Mouse (Mus musculus) midbrain, embryonic 10.5 days (tissue): ENCODE results near the gene C4bp. TPM values are rescaled to one million over a fixed set of nuclear protein-coding genes. Genes with fewer than 3 reads are reported as not detected.

Source experiments
- DNase-seq: peaks from one replicate; pipeline ENCODE4 v3.0.0-alpha.2; 2017; ENCODE audit warnings: low spot score
- H3K27ac ChIP-seq: fragments of 300-500 bp; sonication (generic); replicated peaks from 2 replicates; pipeline ENCODE4 v1.5.1; 2016; ENCODE audit warnings: mild to moderate bottlenecking
- H3K27me3 ChIP-seq: fragments of 300-500 bp; sonication (generic); 2 replicates; pipeline ENCODE4 v1.6.1; 2016; ENCODE audit warnings: low read depth, mild to moderate bottlenecking; ENCODE audit not compliant: poor library complexity, severe bottlenecking
- H3K36me3 ChIP-seq: fragments of 300-500 bp; sonication (generic); 2 replicates; pipeline ENCODE4 v1.6.1; 2016; ENCODE audit warnings: mild to moderate bottlenecking, moderate library complexity
- H3K4me1 ChIP-seq: fragments of 300-500 bp; sonication (generic); 2 replicates; pipeline ENCODE4 v1.6.1; 2016
- H3K4me3 ChIP-seq: fragments of 300-500 bp; sonication (generic); 2 replicates; pipeline ENCODE4 v1.5.1; 2016; ENCODE audit warnings: mild to moderate bottlenecking, moderate library complexity
- H3K9me3 ChIP-seq: fragments of 300-500 bp; sonication (generic); replicated peaks from 2 replicates; pipeline ENCODE4 v1.6.1; 2016; ENCODE audit warnings: mild to moderate bottlenecking
- WGBS: fragments of 180-500 bp; shearing (Covaris S2); methylation state at CpG from one replicate; pipeline ENCODE4 v1.1.7; 2016; 5-methylcytosine and 5-hydroxymethylcytosine counted together
- polyA plus RNA-seq: library from polyadenylated mRNA; unstranded; fragments of >200 nt; fragmentation: Nextera tagmentation; extraction: Ambion mirVana; gene quantifications from 2 replicates; pipeline ENCODE4 v1.2.1, GENCODE M21; 2016

The C4bp gene
- polyA plus RNA-seq, 1 experiment from 2014 or later: not detected

GRCm38 (mm10) chr1:130640967-130641366 is 20.5 kb downstream of the C4bp start:
- Histone ChIP-seq H3K27ac (no peak overlapping the region), H3K4me3 (no peak overlapping the region), H3K36me3 (no peaks in the 10 kb centered on the region), H3K9me3 (no peaks in the 10 kb centered on the region), H3K27me3 (no peaks in the 10 kb centered on the region), H3K4me1 (peaks cover 4% of the 10 kb centered on the region; the same call in 1 of the 2 replicates)
- no peak for DNase-seq

GRCm38 (mm10) chr1:130633761-130634410 is 27.5 kb downstream of the C4bp start:
- Histone ChIP-seq H3K9me3 (no peaks in the 10 kb centered on the region), H3K27me3 (no peaks in the 10 kb centered on the region), H3K36me3 (no peaks in the 10 kb centered on the region), H3K27ac (no peak overlapping the region), H3K4me3 (no peak overlapping the region), H3K4me1 (no peaks in the 10 kb centered on the region)
- 35% methylated on average over 16 of the region's 16 CpGs for WGBS
- DNase-seq: peak; percentile 70

DNA sequence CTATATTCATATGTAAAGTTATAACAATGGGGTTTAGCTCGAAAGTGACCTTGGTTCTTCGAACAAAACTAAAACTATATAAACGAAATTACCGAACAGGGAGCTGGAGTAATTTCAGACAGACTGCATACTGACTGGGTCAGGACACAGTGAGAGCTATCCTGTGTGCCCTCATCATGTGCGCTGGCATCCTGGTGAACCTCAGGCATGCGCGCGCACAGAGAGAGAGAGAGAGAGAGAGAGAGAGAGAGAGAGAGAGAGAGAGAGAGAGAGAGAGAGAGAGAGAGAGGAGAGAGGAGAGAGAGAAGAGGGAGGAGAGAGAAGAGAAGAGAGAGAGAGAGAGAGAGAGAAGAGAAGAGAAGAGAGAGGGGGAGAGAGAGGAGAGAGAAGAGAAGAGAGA is 28.1 kb downstream of the C4bp start:
- no peaks in the 10 kb centered on the region for H3K9me3 ChIP-seq
- H3K27ac ChIP-seq: no peak overlapping the region
- DNase-seq: no peak
- no peak overlapping the region for H3K4me3 ChIP-seq
- H3K4me1 ChIP-seq: no peaks in the 10 kb centered on the region
- H3K27me3 ChIP-seq: no peaks in the 10 kb centered on the region
- no peaks in the 10 kb centered on the region for H3K36me3 ChIP-seq
- WGBS: 92% methylated on average over 8 of the region's 8 CpGs

DNA sequence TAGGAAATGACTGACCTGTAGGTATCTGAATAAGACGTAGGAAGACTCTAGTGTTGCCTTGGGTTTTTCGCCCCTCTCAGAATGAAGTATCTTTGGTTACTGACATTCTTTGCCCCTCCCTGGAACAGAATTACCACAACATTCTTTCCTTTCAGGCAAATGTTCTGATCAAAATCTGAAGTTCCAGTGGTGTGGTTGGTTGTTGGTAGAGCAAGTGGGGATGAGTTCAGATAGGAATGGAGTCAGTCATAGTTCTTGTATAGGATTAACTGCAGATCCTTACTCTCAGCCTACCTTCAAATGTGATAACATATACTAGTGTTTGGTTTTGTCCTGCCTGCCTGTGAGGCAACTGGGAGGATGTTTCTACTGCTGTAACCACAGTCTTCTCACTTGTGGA is 31.9 kb downstream of the C4bp start, which contains the start of gene Zp3r:
Zp3r (minus strand) TSS at position 101 of the 400 bp plus-strand sequence.
- H3K27me3 ChIP-seq: no peaks in the 10 kb centered on the region
- DNase-seq: no peak
- no peak within 1 kb of the TSS for H3K4me3 ChIP-seq
- H3K4me1 ChIP-seq: no peaks in the 10 kb centered on the region
- 95% methylated on average over 2 of the region's 2 CpGs for WGBS
- H3K27ac ChIP-seq: no peak within 1 kb of the TSS
- no peaks in the 10 kb centered on the region for H3K36me3 ChIP-seq
- H3K9me3 ChIP-seq: no peaks in the 10 kb centered on the region

- Histone ChIP-seq H3K27ac (no peak overlapping the region), H3K4me3 (no peak overlapping the region), H3K36me3 (no peaks in the 10 kb centered on the region), H3K9me3 (no peaks in the 10 kb centered on the region), H3K27me3 (no peaks in the 10 kb centered on the region), H3K4me1 (no peaks in the 10 kb centered on the region)
- WGBS: 94% methylated on average over 2 of the region's 2 CpGs
- no peak for DNase-seq
These were observed 65.1 kb downstream of the C4bp start for GRCm38 (mm10) chr1:130596291-130596690.

DNA sequence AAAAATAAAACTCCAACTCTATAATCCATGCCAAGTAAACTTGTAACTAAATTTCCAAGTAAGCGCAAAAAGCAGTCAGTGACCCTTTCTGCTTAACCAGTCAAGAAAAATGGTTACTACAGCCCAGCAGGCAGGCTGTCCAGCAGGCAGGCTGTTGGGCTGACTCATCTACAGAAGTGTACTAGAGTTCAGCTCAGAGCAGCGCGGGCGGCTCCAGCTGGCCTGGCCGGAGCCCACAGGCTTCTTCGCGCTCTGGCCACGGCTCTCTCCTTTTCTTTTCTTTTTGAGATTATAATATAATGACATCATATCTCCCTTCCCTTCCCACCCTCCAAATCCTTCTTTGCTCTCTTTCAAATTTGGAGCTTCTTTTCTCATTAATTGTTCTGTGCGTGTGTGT is 72.8 kb downstream of the C4bp start:
- H3K36me3 ChIP-seq: no peaks in the 10 kb centered on the region
- WGBS: 90% methylated on average over 9 of the region's 9 CpGs
- H3K27ac ChIP-seq: no peak overlapping the region
- no peak for DNase-seq
- no peaks in the 10 kb centered on the region for H3K4me1 ChIP-seq
- no peaks in the 10 kb centered on the region for H3K9me3 ChIP-seq
- H3K4me3 ChIP-seq: no peak overlapping the region
- no peaks in the 10 kb centered on the region for H3K27me3 ChIP-seq

Other genes with a start within 250 kb of the C4bp start
- not detected in 2 replicates for gene Cd55b, start 238.6 kb downstream of the C4bp start, polyA plus RNA-seq
- 1.8 TPM in 2 replicates for gene Cd55, start 198.9 kb downstream of the C4bp start, polyA plus RNA-seq
- gene Zp3r, start 32.0 kb downstream of the C4bp start, polyA plus RNA-seq: not detected in 2 replicates
- not detected in 2 replicates for gene Gm29427, start 54.2 kb upstream of the C4bp start, polyA plus RNA-seq
- 11.5 and 16.6 TPM in 2 replicates for gene Yod1, start 55.7 kb upstream of the C4bp start, polyA plus RNA-seq
- gene Pfkfb2, start 67.6 kb upstream of the C4bp start, polyA plus RNA-seq: 5.5 and 8.1 TPM in 2 replicates
- 0.42 TPM in 2 replicates for gene AA986860, start 70.3 kb upstream of the C4bp start, polyA plus RNA-seq
- not detected in 2 replicates for gene Fcamr, start 139.3 kb upstream of the C4bp start, polyA plus RNA-seq
- gene Pigr, start 165.1 kb upstream of the C4bp start, polyA plus RNA-seq: not detected in 2 replicates
- gene Fcmr, start 204.0 kb upstream of the C4bp start, polyA plus RNA-seq: not detected in 2 replicates
- not detected in 2 replicates for gene Il24, start 225.8 kb upstream of the C4bp start, polyA plus RNA-seq
- not detected in 2 replicates for gene Il20, start 249.8 kb upstream of the C4bp start, polyA plus RNA-seq